Mouse (Mus musculus) forebrain, postnatal 0 days (tissue): Measurements from ENCODE around the gene 1810062G17Rik. TPM values are rescaled to one million over a fixed set of nuclear protein-coding genes. Genes with fewer than 3 reads are reported as not detected.

Source experiments
- ATAC-seq: fragments of 200-750 bp; cut with Nextera tagmentation; 2 replicates; pipeline ENCODE4 v1.8.0; 2017; ENCODE audit warnings: mild to moderate bottlenecking, moderate library complexity
- DNase-seq: peaks from one replicate; pipeline ENCODE4 v3.0.0-alpha.2; 2015
- H3K27ac ChIP-seq: fragments of 300-500 bp; sonication (generic); 2 replicates; pipeline ENCODE4 v1.5.1; 2014; ENCODE audit warnings: low read depth, mild to moderate bottlenecking, antibody characterized with exemption, low read length, moderate library complexity, mixed read lengths
- H3K27me3 ChIP-seq: fragments of 300-500 bp; sonication (generic); 2 replicates; pipeline ENCODE4 v1.6.1; 2014; ENCODE audit warnings: mild to moderate bottlenecking, low read length, mixed read lengths; ENCODE audit not compliant: insufficient read depth
- H3K36me3 ChIP-seq: fragments of 300-500 bp; sonication (generic); 2 replicates; pipeline ENCODE4 v1.6.1; 2014; ENCODE audit warnings: mild to moderate bottlenecking, moderate library complexity; ENCODE audit not compliant: insufficient read depth
- H3K4me1 ChIP-seq: fragments of 300-500 bp; sonication (generic); 2 replicates; pipeline ENCODE4 v1.6.1; 2014; ENCODE audit warnings: antibody characterized with exemption; ENCODE audit not compliant: insufficient read depth
- H3K4me2 ChIP-seq: fragments of 300-500 bp; sonication (generic); 2 replicates; pipeline ENCODE4 v1.6.1; 2014; ENCODE audit warnings: low read depth, mild to moderate bottlenecking, moderate library complexity
- H3K4me3 ChIP-seq: fragments of 300-500 bp; sonication (generic); 2 replicates; pipeline ENCODE4 v1.5.1; 2014; ENCODE audit warnings: low read depth, low read length, mixed read lengths
- H3K9ac ChIP-seq: fragments of 300-500 bp; sonication (generic); 2 replicates; pipeline ENCODE4 v1.6.1; 2014; ENCODE audit warnings: mild to moderate bottlenecking
- H3K9me3 ChIP-seq: fragments of 300-500 bp; sonication (generic); 2 replicates; pipeline ENCODE4 v1.6.1; 2016; ENCODE audit warnings: low read length
- CTCF ChIP-seq: sonication (generic); IDR thresholded peaks from 2 replicates; pipeline ENCODE4 v1.5.1; 2016; ENCODE audit warnings: antibody characterized with exemption, control low read depth, low read depth
- WGBS: fragments of 180-500 bp; shearing (Covaris S2); extraction: QIAGEN DNeasy Blood & Tissue Kit; methylation state at CpG from one replicate; pipeline ENCODE4 v1.1.7; 2014; 5-methylcytosine and 5-hydroxymethylcytosine counted together
- polyA plus RNA-seq: library from polyadenylated mRNA; unstranded; fragments of >200 nt; fragmentation: Nextera tagmentation; extraction: Ambion mirVana; gene quantifications from 2 replicates; pipeline ENCODE4 v1.2.1, GENCODE M21; 2015
- total RNA-seq: library from RNA; depleted of rRNA; stranded (reverse); fragments of >200 nt; gene quantifications from 2 replicates; pipeline ENCODE4 v1.2.3, GENCODE M21; 2014; rRNA removed

Gene 1810062G17Rik
- total RNA-seq (not detected in 2 replicates), polyA plus RNA-seq (0.69 and 0.74 TPM in 2 replicates)

- Histone ChIP-seq H3K27me3 (no peaks in the 10 kb centered on the region), H3K4me3 (peak within 1 kb of the TSS; percentile 71), H3K4me2 (peak within 1 kb of the TSS; percentile 99), H3K9me3 (no peaks in the 10 kb centered on the region), H3K36me3 (no peaks in the 10 kb centered on the region), H3K9ac (peak within 1 kb of the TSS; percentile 64), H3K27ac (peak within 1 kb of the TSS; percentile 55; the same call in 1 of the 2 replicates), H3K4me1 (0 out of 2 replicates have a peak, but pooled peaks cover 7% of the 10 kb centered on the region)
- ATAC-seq (peak; percentile 97), DNase-seq (peak; percentile 90)
- peak; percentile 75 for TF ChIP-seq CTCF
- under 1% methylated on average over 32 of the region's 32 CpGs for WGBS
Observed at GRCm38 (mm10) chr3:36475532-36476087, at the start of gene 1810062G17Rik, which contains the start of gene Anxa5. TSS of gene 1810062G17Rik (plus strand) at chr3:36475937. TSS of gene Anxa5 (minus strand) at chr3:36475894.

DNA sequence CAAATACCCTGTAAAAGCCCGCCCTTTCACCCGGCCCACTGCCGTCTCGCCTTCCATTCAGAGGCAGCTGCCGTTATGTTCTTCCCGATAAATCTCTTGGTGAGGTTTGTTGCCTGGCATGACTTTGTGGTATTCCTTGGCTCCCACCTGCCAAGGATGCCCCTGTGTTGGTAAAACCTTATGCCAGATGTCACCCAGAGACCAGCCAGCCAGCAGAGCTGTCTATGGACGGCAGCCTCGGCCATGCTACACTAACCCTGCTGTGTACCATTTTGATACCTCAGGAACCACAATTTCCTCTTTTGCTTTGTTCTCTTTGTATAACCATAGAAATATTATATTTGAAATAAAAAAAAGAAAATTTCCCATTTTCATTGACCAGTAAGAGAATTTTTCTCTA lies 48.4 kb upstream of the 1810062G17Rik start:
- H3K36me3 ChIP-seq = no peaks in the 10 kb centered on the region
- H3K9me3 ChIP-seq = no peaks in the 10 kb centered on the region
- H3K4me2 ChIP-seq = no peak overlapping the region
- TF ChIP-seq CTCF = no peak
- no peak overlapping the region for H3K9ac ChIP-seq
- H3K27me3 ChIP-seq = no peaks in the 10 kb centered on the region
- DNase-seq (no peak), ATAC-seq (no peak)
- WGBS = 97% methylated on average over 8 of the region's 8 CpGs
- H3K4me1 ChIP-seq = no peaks in the 10 kb centered on the region
- no peak overlapping the region for H3K27ac ChIP-seq
- no peak overlapping the region for H3K4me3 ChIP-seq

DNA sequence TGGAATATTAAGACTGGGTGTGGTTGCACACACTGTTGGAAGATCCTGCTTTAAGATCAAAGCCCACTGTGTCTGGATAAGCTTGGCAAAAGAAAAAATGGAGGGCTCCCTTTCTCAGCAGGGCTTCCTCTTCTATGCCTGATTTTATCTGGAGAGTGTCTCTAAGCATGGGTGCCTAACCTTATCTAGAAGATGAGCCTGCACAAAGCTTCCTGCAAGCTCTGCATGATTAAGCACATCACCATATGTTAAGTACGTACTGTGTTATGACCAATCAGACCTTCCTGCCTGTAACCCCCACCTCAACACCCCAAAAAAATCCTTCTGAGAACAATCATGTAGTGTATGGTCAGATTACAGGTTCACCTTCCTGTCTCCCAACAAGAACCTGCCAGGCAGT lies 45.4 kb upstream of the 1810062G17Rik start:
- no peak overlapping the region for H3K27ac ChIP-seq
- H3K27me3 ChIP-seq = no peaks in the 10 kb centered on the region
- DNase-seq = no peak
- no peaks in the 10 kb centered on the region for H3K36me3 ChIP-seq
- no peaks in the 10 kb centered on the region for H3K4me1 ChIP-seq
- H3K4me3 ChIP-seq = no peak overlapping the region
- ATAC-seq = no peak
- H3K9ac ChIP-seq = no peak overlapping the region
- no peak overlapping the region for H3K4me2 ChIP-seq
- WGBS = 95% methylated on average over 1 of the region's 1 CpGs
- no peaks in the 10 kb centered on the region for H3K9me3 ChIP-seq
- TF ChIP-seq CTCF = no peak

DNA sequence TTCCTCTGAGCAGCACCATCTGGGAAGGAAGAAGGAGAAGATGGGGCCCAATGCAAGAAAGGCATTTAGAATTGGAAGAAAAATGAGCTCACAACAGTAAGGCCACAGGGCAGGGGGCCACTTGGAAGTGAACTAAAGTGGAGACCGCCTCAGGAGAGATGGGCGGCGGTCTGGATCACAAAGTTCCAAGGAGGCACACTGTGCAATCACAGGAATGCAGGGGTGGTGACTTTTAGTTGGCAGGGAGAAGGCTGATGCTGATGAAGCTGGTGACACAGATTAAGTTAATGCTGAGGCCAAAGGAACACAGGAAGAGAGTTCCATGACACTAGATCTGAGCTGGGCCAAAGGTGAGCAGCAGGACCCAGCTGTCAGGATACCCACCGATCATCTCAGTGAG lies 35.5 kb upstream of the 1810062G17Rik start:
- Histone ChIP-seq H3K27ac (no peak overlapping the region), H3K4me3 (no peak overlapping the region), H3K4me2 (no peak overlapping the region), H3K36me3 (no peaks in the 10 kb centered on the region), H3K9ac (no peak overlapping the region), H3K27me3 (no peaks in the 10 kb centered on the region), H3K4me1 (no peaks in the 10 kb centered on the region), H3K9me3 (no peaks in the 10 kb centered on the region)
- ATAC-seq (no peak), DNase-seq (no peak)
- WGBS = 88% methylated on average over 4 of the region's 4 CpGs
- no peak for TF ChIP-seq CTCF

GRCm38 (mm10) chr3:36442426-36442825 lies 33.3 kb upstream of the 1810062G17Rik start:
- no peaks in the 10 kb centered on the region for H3K36me3 ChIP-seq
- no peaks in the 10 kb centered on the region for H3K27me3 ChIP-seq
- no peak overlapping the region for H3K9ac ChIP-seq
- 2% methylated on average over 2 of the region's 2 CpGs for WGBS
- no peak overlapping the region for H3K4me2 ChIP-seq
- TF ChIP-seq CTCF = peak; percentile 88
- DNase-seq = peak; percentile 88
- no peak overlapping the region for H3K27ac ChIP-seq
- no peak overlapping the region for H3K4me3 ChIP-seq
- H3K4me1 ChIP-seq = no peaks in the 10 kb centered on the region
- no peaks in the 10 kb centered on the region for H3K9me3 ChIP-seq
- peak; percentile 90 for ATAC-seq

GRCm38 (mm10) chr3:36446041-36446440 lies 29.7 kb upstream of the 1810062G17Rik start:
- ATAC-seq (no peak), DNase-seq (no peak)
- 95% methylated on average over 3 of the region's 3 CpGs for whole genome bisulfite sequencing
- no peak overlapping the region for H3K27ac ChIP-seq
- H3K4me3 ChIP-seq = no peak overlapping the region
- no peaks in the 10 kb centered on the region for H3K4me1 ChIP-seq
- H3K36me3 ChIP-seq = no peaks in the 10 kb centered on the region
- H3K27me3 ChIP-seq = no peaks in the 10 kb centered on the region
- H3K4me2 ChIP-seq = no peak overlapping the region
- H3K9me3 ChIP-seq = no peaks in the 10 kb centered on the region
- H3K9ac ChIP-seq = no peak overlapping the region
- no peak for TF ChIP-seq CTCF

GRCm38 (mm10) chr3:36446506-36446905 lies 29.2 kb upstream of the 1810062G17Rik start:
- Histone ChIP-seq H3K4me1 (no peaks in the 10 kb centered on the region), H3K9ac (no peak overlapping the region), H3K4me3 (no peak overlapping the region), H3K36me3 (no peaks in the 10 kb centered on the region), H3K27me3 (no peaks in the 10 kb centered on the region), H3K4me2 (no peak overlapping the region), H3K27ac (no peak overlapping the region), H3K9me3 (no peaks in the 10 kb centered on the region)
- 57% methylated on average over 5 of the region's 5 CpGs for WGBS
- ATAC-seq = no peak
- DNase-seq = no peak
- no peak for TF ChIP-seq CTCF
